Mouse (Mus musculus): ENCODE data around the gene Ahsa2.

GRCm38 (mm10) chr11:23496661-23497060, 1.2 kb downstream of the Ahsa2 start:
- TF ChIP-seq POLR2A (IDR thresholded peaks at IDR 0.05; ENCODE audit: insufficient read depth, low read depth, low read length) (no peak), CTCF (IDR thresholded peaks at IDR 0.05; ENCODE audit: insufficient read depth, low read depth, low read length) (no peak)

Data from olfactory bulb, adult 2 months (tissue).